Mouse (Mus musculus): ENCODE results near the gene Gm20683.

- no peak for TF ChIP-seq POLR2A (IDR thresholded peaks at IDR 0.05; ENCODE audit: insufficient read length, low read depth)
- no peak for TF ChIP-seq USF1 (IDR thresholded peaks at IDR 0.05; ENCODE audit: low read depth)
- no peak for TF ChIP-seq SRF (IDR thresholded peaks at IDR 0.05; ENCODE audit: control insufficient read depth, insufficient read length, low read depth)
- no peak for TF ChIP-seq TCF12 (IDR thresholded peaks at IDR 0.05; ENCODE audit: insufficient read depth, poor library complexity, severe bottlenecking)
- no peak for TF ChIP-seq MYOD1 (IDR thresholded peaks at IDR 0.05; ENCODE audit: control insufficient read depth in 1 of 3, insufficient read length in 2 of 3, low read depth in 2 of 3)
- no peak for TF ChIP-seq MAX (IDR thresholded peaks at IDR 0.05; ENCODE audit: low read depth)
- TF ChIP-seq MYOG (IDR thresholded peaks at IDR 0.05; ENCODE audit: control insufficient read depth in 1 of 3, insufficient read depth in 1 of 3, insufficient read length in 2 of 3, low read depth in 2 of 3): no peak
- TF ChIP-seq POLR2AphosphoS2 (IDR thresholded peaks at IDR 0.05; ENCODE audit: insufficient read length, low read depth): no peak
- TF ChIP-seq CEBPB (IDR thresholded peaks at IDR 0.05; ENCODE audit: insufficient read depth, poor library complexity, severe bottlenecking): no peak
These were observed 48.9 kb downstream of the Gm20683 start, which contains the start of gene Fam173a for GRCm38 (mm10) chr17:25792615-25793014.
